Mouse (Mus musculus) small intestine, adult 2 months (tissue): Measurements from ENCODE around the gene Dtx3. TPM values are rescaled to one million over a fixed set of nuclear protein-coding genes. Genes with fewer than 3 reads are reported as not detected.
A peak's percentile ranks its signal among the peaks of the same experiment; 100 is the strongest.
"Not testable (repeated sequence)": the region's sequence is repeated elsewhere in the genome, so short reads cannot be mapped to it uniquely, and the experiment has no call there.

Experiments used
- H3K27ac ChIP-seq: fragments of 200-500 bp; 2 replicates; pipeline ENCODE4 v1.5.1; 2012; ENCODE audit warnings: low read depth, low read length, control low read depth, inconsistent platforms; ENCODE audit not compliant: insufficient read depth
- H3K27me3 ChIP-seq: fragments of 200-500 bp; 2 replicates; pipeline ENCODE4 v1.6.1; 2012; ENCODE audit warnings: mild to moderate bottlenecking, moderate library complexity, low read length, inconsistent platforms; ENCODE audit not compliant: control insufficient read depth, insufficient read depth
- H3K36me3 ChIP-seq: fragments of 200-500 bp; 2 replicates; pipeline ENCODE4 v1.6.1; 2012; ENCODE audit warnings: mild to moderate bottlenecking, low read length, control low read depth, inconsistent platforms; ENCODE audit not compliant: control insufficient read depth, insufficient read depth
- H3K4me1 ChIP-seq: fragments of 200-500 bp; 2 replicates; pipeline ENCODE4 v1.6.1; 2012; ENCODE audit warnings: low read length, inconsistent platforms, mixed read lengths; ENCODE audit not compliant: control insufficient read depth, insufficient read depth, insufficient read length
- H3K4me3 ChIP-seq: fragments of 200-500 bp; 2 replicates; pipeline ENCODE4 v1.5.1; 2012; ENCODE audit warnings: low read depth, mild to moderate bottlenecking, control low read depth, inconsistent platforms, low read length, moderate library complexity
- CTCF ChIP-seq: fragments of 200-500 bp; IDR thresholded peaks from 2 replicates; pipeline ENCODE4 v1.5.1; 2012; ENCODE audit warnings: low read depth, mild to moderate bottlenecking, control low read depth, inconsistent platforms, low read length, moderate library complexity, mixed read lengths; ENCODE audit not compliant: insufficient replicate concordance, insufficient read length; ENCODE audit errors: extremely low read depth
- POLR2A ChIP-seq: fragments of 200-500 bp; IDR thresholded peaks from 2 replicates; pipeline ENCODE4 v1.6.1; 2012; ENCODE audit warnings: low read depth, mild to moderate bottlenecking, control low read depth, inconsistent platforms, low read length, moderate library complexity
- WGBS: fragments of 180-500 bp; shearing (Covaris S2); methylation state at CpG from one replicate; pipeline ENCODE4 v1.1.7; 2018; 5-methylcytosine and 5-hydroxymethylcytosine counted together
- polyA plus RNA-seq: library from polyadenylated mRNA; depleted of rRNA; stranded (reverse); fragments of >200 nt; gene quantifications from 2 replicates; pipeline ENCODE4 v1.2.3, GENCODE M21; 2012

The Dtx3 gene
- polyA plus RNA-seq, 1 experiment = 35.3 TPM

DNA sequence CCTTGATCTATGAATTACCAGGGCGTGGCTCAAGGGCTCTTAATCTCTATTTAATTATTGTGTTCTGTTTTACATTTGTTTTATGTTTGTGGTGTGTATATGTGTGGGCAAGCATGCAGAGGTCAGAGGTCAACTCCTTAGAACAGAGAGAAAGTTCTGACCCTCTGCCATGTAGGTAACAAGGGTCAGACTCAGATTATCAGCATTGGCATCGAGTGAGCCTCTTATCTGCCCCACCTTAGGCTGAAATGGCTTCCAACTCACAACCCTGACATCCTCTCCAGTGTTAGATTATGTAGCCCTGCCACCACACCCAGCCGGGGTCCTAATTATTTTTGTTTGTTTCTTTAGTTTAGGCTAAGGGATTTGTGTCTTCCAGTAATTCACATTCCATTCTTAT lies 37.1 kb downstream of the Dtx3 start:
- Histone ChIP-seq H3K36me3 (no peaks in the 10 kb centered on the region), H3K4me1 (peaks cover 33% of the 10 kb centered on the region), H3K4me3 (no peak overlapping the region), H3K27me3 (no peaks in the 10 kb centered on the region), H3K27ac (peak overlapping the region; percentile 88)
- WGBS = 20% methylated on average over 3 of the region's 3 CpGs
- no peak for TF ChIP-seq CTCF
- TF ChIP-seq POLR2A = no peak

GRCm38 (mm10) chr10:127156511-127156910 lies 39.0 kb downstream of the Dtx3 start:
- peak overlapping the region; percentile 99 for H3K27ac ChIP-seq

GRCm38 (mm10) chr10:127156089-127156488 lies 39.4 kb downstream of the Dtx3 start:
- H3K4me1 ChIP-seq = peaks cover 37% of the 10 kb centered on the region
- no peaks in the 10 kb centered on the region for H3K27me3 ChIP-seq
- TF ChIP-seq POLR2A (no peak), CTCF (no peak)
- H3K4me3 ChIP-seq = no peak overlapping the region
- 30% methylated on average over 1 of the region's 1 CpGs for WGBS
- peak overlapping the region; percentile 97 for H3K27ac ChIP-seq
- no peaks in the 10 kb centered on the region for H3K36me3 ChIP-seq

More at GRCm38 (mm10) chr10:127156511-127156910, 39.0 kb downstream of the Dtx3 start:
- WGBS = 17% methylated on average over 1 of the region's 1 CpGs
- Histone ChIP-seq H3K36me3 (no peaks in the 10 kb centered on the region), H3K27me3 (no peaks in the 10 kb centered on the region), H3K4me3 (no peak overlapping the region), H3K4me1 (peaks cover 37% of the 10 kb centered on the region)
- TF ChIP-seq CTCF (no peak), POLR2A (no peak)

- Histone ChIP-seq H3K4me1 (peaks cover 38% of the 10 kb centered on the region), H3K36me3 (peaks cover 2% of the 10 kb centered on the region; the same call in 1 of the 2 replicates), H3K27me3 (no peaks in the 10 kb centered on the region), H3K27ac (peak overlapping the region; percentile 97), H3K4me3 (no peak overlapping the region)
- 55% methylated on average over 5 of the region's 5 CpGs for WGBS
- no peak for TF ChIP-seq CTCF
- no peak for TF ChIP-seq POLR2A
These were observed 40.9 kb downstream of the Dtx3 start for GRCm38 (mm10) chr10:127154652-127155051.

DNA sequence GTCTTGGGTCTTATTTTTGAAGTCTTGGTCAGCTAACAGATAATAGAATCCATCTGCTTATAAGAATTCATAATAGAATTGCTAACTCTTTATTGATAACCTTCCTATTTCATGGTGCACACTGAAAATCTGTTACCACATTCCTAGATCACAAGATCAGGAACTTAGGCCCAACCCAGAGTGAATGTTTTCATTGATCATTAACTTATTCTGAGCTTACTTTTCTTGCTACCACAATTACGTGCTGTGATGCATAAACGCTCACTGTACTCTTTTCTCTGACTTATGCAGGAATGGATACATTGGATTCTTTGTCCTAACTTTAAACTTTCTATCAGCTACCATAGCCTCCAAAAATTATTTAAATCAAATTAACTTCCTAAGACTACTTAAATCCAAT lies 41.3 kb downstream of the Dtx3 start:
- 27% methylated on average over 2 of the region's 2 CpGs for WGBS

DNA sequence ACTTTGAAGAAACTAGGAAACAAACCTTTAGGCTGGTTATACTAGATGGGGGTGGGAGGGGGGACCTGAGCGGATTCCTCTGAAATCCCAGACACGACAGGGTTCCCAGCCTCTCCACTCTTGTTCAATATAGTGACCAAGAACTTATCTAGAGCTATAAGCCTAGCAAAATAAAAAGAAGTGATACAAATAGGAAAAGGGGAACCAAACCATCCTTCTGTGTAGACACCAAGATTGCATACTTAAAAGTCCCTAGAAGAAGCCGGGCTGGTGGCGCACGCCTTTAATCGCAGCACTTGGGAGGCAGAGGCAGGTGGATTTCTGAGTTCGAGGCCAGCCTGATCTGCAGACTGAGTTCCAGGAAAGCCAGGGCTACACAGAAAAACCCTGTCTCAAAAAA lies 42.2 kb downstream of the Dtx3 start:
- 89% methylated on average over 7 of the region's 7 CpGs for WGBS
- TF ChIP-seq CTCF = no peak
- TF ChIP-seq POLR2A = no peak
- Histone ChIP-seq H3K4me3 (no peak overlapping the region), H3K4me1 (peaks cover 33% of the 10 kb centered on the region), H3K27me3 (no peaks in the 10 kb centered on the region), H3K27ac (peak overlapping the region; percentile 85), H3K36me3 (peaks cover 2% of the 10 kb centered on the region; the same call in 1 of the 2 replicates)

More for the DNA sequence above, 41.3 kb downstream of the Dtx3 start:
- Histone ChIP-seq H3K4me1 (peaks cover 34% of the 10 kb centered on the region), H3K36me3 (peaks cover 2% of the 10 kb centered on the region; the same call in 1 of the 2 replicates), H3K27me3 (no peaks in the 10 kb centered on the region), H3K4me3 (no peak overlapping the region), H3K27ac (peak overlapping the region; percentile 97)
- TF ChIP-seq POLR2A (no peak), CTCF (no peak)

DNA sequence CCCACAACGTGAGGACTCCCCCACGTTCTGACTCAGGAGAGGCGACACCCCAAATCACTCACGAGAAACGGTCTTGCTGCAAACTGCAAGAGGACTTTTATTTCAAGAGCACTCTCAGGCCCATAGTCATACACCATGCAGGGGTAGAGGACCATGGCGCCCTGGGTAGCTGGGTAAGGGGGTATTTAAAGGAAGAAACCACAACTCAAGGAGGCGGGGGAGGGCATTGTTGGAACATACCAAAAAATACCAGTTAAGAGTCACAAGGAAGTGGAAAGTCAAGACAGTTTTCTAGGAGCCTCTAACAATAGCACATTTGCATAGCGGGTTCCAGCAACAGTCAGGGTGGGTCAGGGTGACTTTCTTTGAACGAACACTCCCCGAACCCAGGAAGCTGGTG lies 43.0 kb downstream of the Dtx3 start:
- not testable (repeated sequence) for H3K36me3 ChIP-seq, H3K4me3 ChIP-seq, H3K27me3 ChIP-seq
- H3K4me1 ChIP-seq = peaks cover 31% of the 10 kb centered on the region
- WGBS = 77% methylated on average over 10 of the region's 10 CpGs
- H3K27ac ChIP-seq = peak overlapping the region; percentile 78

GRCm38 (mm10) chr10:127151233-127151632 lies 44.3 kb downstream of the Dtx3 start:
- not testable (repeated sequence) for H3K4me3 ChIP-seq, H3K36me3 ChIP-seq, H3K27me3 ChIP-seq
- peak overlapping the region; percentile 98 for H3K27ac ChIP-seq
- WGBS = 31% methylated on average over 3 of the region's 3 CpGs
- peak; percentile 27; the same call in 1 of the 2 replicates for TF ChIP-seq POLR2A
- peaks cover 30% of the 10 kb centered on the region for H3K4me1 ChIP-seq
